Comparison of ENCODE assay signal across 30 mouse cellular contexts in the genomic region with DNA sequence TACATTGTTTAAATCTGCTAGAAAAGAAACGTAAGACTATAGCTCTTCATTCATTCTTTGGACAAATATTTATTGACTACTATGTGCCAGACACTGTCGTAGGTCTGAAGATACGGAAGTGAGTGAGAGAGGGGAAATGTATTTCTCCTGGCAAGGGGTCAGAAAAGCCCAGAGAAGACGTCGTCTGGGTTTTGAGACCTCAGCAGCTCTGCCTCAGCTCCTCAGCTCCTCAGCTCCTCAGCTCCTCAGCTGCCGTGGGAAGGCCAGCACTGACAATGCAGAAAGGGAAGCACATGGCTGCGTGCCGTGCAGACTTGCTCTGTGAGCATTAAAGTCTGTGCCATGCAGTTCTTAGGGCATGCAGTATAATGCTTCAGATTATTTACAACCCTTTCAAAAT. TPM values are rescaled to one million over a fixed set of nuclear protein-coding genes. Genes with fewer than 3 reads are reported as not detected.
"Had no signal": no experiment of that assay in that cellular context is flagged by ENCODE, and none has a peak within 500 bp of the region (broad histone marks: within the 10 kb centered on the region; RNA-seq: fewer than 3 reads in every experiment).

No protein-coding gene starts in this region.

- ATAC-seq: intestine, embryonic 16.5 days; midbrain, embryonic 15.5 days had no signal

- H3K4me1 ChIP-seq: megakaryocyte, embryonic 14.5 days; midbrain, embryonic 12.5 days; midbrain, embryonic 15.5 days; neural tube, embryonic 12.5 days; neural tube, embryonic 15.5 days; stomach, embryonic 15.5 days had no signal

- H3K36me3 ChIP-seq: midbrain, embryonic 12.5 days; midbrain, embryonic 15.5 days; neural tube, embryonic 12.5 days; neural tube, embryonic 15.5 days; stomach, embryonic 15.5 days had no signal

- H3K27ac ChIP-seq: layer of hippocampus, adult 2 months; left cerebral cortex, adult 2 months; liver, embryonic 14.5 days; macrophage; midbrain, embryonic 12.5 days; midbrain, embryonic 15.5 days; neural tube, embryonic 12.5 days; neural tube, embryonic 15.5 days; stomach, embryonic 15.5 days had no signal

- H3K4me3 ChIP-seq: layer of hippocampus, adult 2 months; left cerebral cortex, adult 2 months; megakaryocyte, embryonic 14.5 days; midbrain, embryonic 12.5 days; midbrain, embryonic 15.5 days; neural tube, embryonic 12.5 days; neural tube, embryonic 15.5 days; stomach, embryonic 15.5 days had no signal

- H3K9ac ChIP-seq: liver, embryonic 14.5 days; midbrain, embryonic 12.5 days; midbrain, embryonic 15.5 days; neural tube, embryonic 12.5 days; neural tube, embryonic 15.5 days; stomach, embryonic 15.5 days had no signal

- DNase-seq: kidney, adult 18-20 months; kidney, adult 9 months; kidney, postnatal 14 days; layer of hippocampus, postnatal 36 days; lung, adult 18-20 months; right cerebral cortex, adult 18-20 months; right cerebral cortex, postnatal 14 days; spleen, adult 18-20 months; thymus, postnatal 25 days had no signal

- H3K4me2 ChIP-seq: midbrain, embryonic 12.5 days; midbrain, embryonic 15.5 days; neural tube, embryonic 12.5 days; neural tube, embryonic 15.5 days; stomach, embryonic 15.5 days had no signal

- H3K27me3 ChIP-seq: midbrain, embryonic 12.5 days; midbrain, embryonic 15.5 days; neural tube, embryonic 12.5 days; neural tube, embryonic 15.5 days; stomach, embryonic 15.5 days had no signal

- H3K9me3 ChIP-seq: midbrain, embryonic 12.5 days; midbrain, embryonic 15.5 days; neural tube, embryonic 15.5 days; stomach, embryonic 15.5 days had no signal

RNA-seq across cellular contexts. Expression of a gene that starts 18.6 kb away (rescaled TPM):
- total RNA-seq: layer of hippocampus, adult 2 months; layer of hippocampus, postnatal 10 days; layer of hippocampus, postnatal 36 days; left cerebral cortex, adult 2 months; left cerebral cortex, postnatal 10 days; left cerebral cortex, postnatal 36 days had no signal
- polyA plus RNA-seq: limb, embryonic 11.5 days; limb, embryonic 14.5 days; lung, embryonic 16.5 days; macrophage; midbrain, embryonic 12.5 days; midbrain, embryonic 15.5 days; neural tube, embryonic 12.5 days; neural tube, embryonic 15.5 days; thymus, postnatal 0 days had no signal

RNA-seq across cellular contexts. Expression of a gene that starts 47.6 kb away (rescaled TPM):
- total RNA-seq: layer of hippocampus, adult 2 months; layer of hippocampus, postnatal 10 days; layer of hippocampus, postnatal 36 days; left cerebral cortex, adult 2 months; left cerebral cortex, postnatal 10 days; left cerebral cortex, postnatal 36 days; liver, adult 2 months had no signal
- polyA plus RNA-seq: intestine, embryonic 16.5 days; kidney, embryonic 16.5 days; large intestine, adult 2 months; limb, embryonic 11.5 days; limb, embryonic 14.5 days; liver, adult 2 months; liver, embryonic 14.5 days; lung, embryonic 16.5 days; macrophage; midbrain, embryonic 12.5 days; midbrain, embryonic 15.5 days; neural tube, embryonic 12.5 days; neural tube, embryonic 15.5 days; stomach, embryonic 15.5 days had no signal
